Comparison of ENCODE assay signal across 16 mouse cellular contexts in genomic region chr2:59876482-59876881, GRCm38 (mm10).
"Had no signal": no experiment of that assay in that cellular context is flagged by ENCODE, and none has a peak within 500 bp of the region (broad histone marks: within the 10 kb centered on the region; RNA-seq: fewer than 3 reads in every experiment).

No protein-coding gene starts in this region.

- H3K4me3 ChIP-seq: neural tube, embryonic 13.5 days; neural tube, embryonic 15.5 days; stomach, embryonic 15.5 days had no signal

- H3K4me2 ChIP-seq: neural tube, embryonic 13.5 days; neural tube, embryonic 15.5 days; stomach, embryonic 15.5 days had no signal

- H3K27ac ChIP-seq: neural tube, embryonic 13.5 days; neural tube, embryonic 15.5 days; stomach, embryonic 15.5 days; stomach, postnatal 0 days had no signal

- H3K9ac ChIP-seq: neural tube, embryonic 13.5 days; neural tube, embryonic 15.5 days; stomach, embryonic 15.5 days had no signal

- H3K27me3 ChIP-seq: neural tube, embryonic 13.5 days; neural tube, embryonic 15.5 days; stomach, embryonic 15.5 days had no signal

- H3K4me1 ChIP-seq: neural tube, embryonic 13.5 days; neural tube, embryonic 15.5 days; stomach, embryonic 15.5 days had no signal

- H3K9me3 ChIP-seq: neural tube, embryonic 15.5 days; stomach, embryonic 15.5 days had no signal

- DNase-seq: retina, postnatal 1 day; right cerebral cortex, adult 18-20 months; right cerebral cortex, postnatal 14 days; right cerebral cortex, postnatal 25 days; right cerebral cortex, postnatal 4 days; spleen, adult 18-20 months; thymus, adult 18-20 months; thymus, adult 2 months; thymus, postnatal 14 days; thymus, postnatal 25 days; thymus, postnatal 36 days; thymus, postnatal 4 days had no signal
